Mouse (Mus musculus) liver, embryonic 14.5 days (tissue): ENCODE measurements around the gene Acta2.

Source experiments
- CTCF ChIP-seq: IDR thresholded peaks from 2 replicates; pipeline ENCODE4 v1.5.1; 2016; ENCODE audit warnings: antibody characterized with exemption, low read depth, control low read depth
- EP300 ChIP-seq: IDR thresholded peaks from 2 replicates; pipeline ENCODE4 v1.6.1; 2016; ENCODE audit warnings: antibody characterized with exemption, low read depth

GRCm38 (mm10) chr19:34198901-34199300 lies 56.5 kb downstream of the Acta2 start:
- TF ChIP-seq CTCF (no peak), EP300 (no peak)
